28 mouse cellular contexts compared by ENCODE assay signal in the genomic region with DNA sequence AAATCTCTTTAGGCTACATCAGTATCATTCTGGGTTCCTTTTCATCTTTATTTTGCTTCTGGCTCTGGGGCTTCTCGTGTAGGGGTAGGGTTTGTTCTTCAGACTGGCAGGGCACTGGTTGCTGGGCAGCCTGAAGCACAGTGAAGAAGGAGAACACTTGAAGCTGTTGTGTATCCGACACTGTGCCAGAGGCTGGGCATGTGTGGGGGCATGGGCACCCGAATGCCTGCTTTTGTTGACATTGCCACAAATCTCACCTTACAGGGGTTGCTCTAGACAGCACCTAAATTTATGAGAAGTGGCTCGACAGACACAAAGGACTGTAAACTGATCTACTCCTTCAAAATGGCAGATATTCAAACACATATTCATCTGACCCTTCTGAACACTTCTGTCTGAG.
A peak's percentile ranks its signal among the peaks of the same experiment; 100 is the strongest.
DNase-seq lines count a peak whose midpoint lies in the region; ATAC-seq and TF ChIP-seq lines count a peak whose summit lies in the region.
"Had no signal": no experiment of that assay in that cellular context is flagged by ENCODE, and none has a peak within 500 bp of the region (broad histone marks: within the 10 kb centered on the region; RNA-seq: fewer than 3 reads in every experiment).

No protein-coding gene starts in this region.

- H3K36me3 ChIP-seq in kidney, embryonic 14.5 days (ENCODE audit: control insufficient read depth, insufficient read depth, low read length): no peaks in the 10 kb centered on the region
- no peaks in the 10 kb centered on the region for H3K36me3 ChIP-seq in kidney, postnatal 0 days (ENCODE audit: insufficient read depth, low read length)
- no peaks in the 10 kb centered on the region for H3K36me3 ChIP-seq in lung, embryonic 16.5 days (ENCODE audit: control insufficient read depth, insufficient read depth, low read length)
- no peaks in the 10 kb centered on the region for H3K36me3 ChIP-seq in neural tube, embryonic 14.5 days (ENCODE audit: control insufficient read depth, insufficient read depth, low read length)
- H3K36me3 ChIP-seq in neural tube, embryonic 15.5 days: no peaks in the 10 kb centered on the region
- H3K36me3 ChIP-seq: embryonic facial prominence, embryonic 10.5 days; embryonic facial prominence, embryonic 13.5 days; forebrain, embryonic 12.5 days; forebrain, embryonic 15.5 days; heart, embryonic 12.5 days; heart, embryonic 15.5 days; hindbrain, embryonic 10.5 days had no signal

- DNase-seq in kidney, postnatal 4 days: no peak
- peak; percentile 53 for DNase-seq in kidney, postnatal 0 days (ENCODE audit: low spot score)
- DNase-seq in kidney, adult 8-10 months: no peak
- DNase-seq in lung, postnatal 14 days: no peak
- DNase-seq: adrenal gland, adult 8-10 months; adrenal gland, postnatal 25 days; cerebellum, adult 11-12 months; cerebellum, adult 8-10 months; cerebellum, postnatal 10 days; cerebellum, postnatal 36 days; embryo, embryonic 11 days; gastrocnemius, postnatal 25 days; heart, adult 18-20 months; heart, postnatal 10 days; heart, postnatal 36 days had no signal

- no peak for TF ChIP-seq CTCF in kidney, postnatal 0 days (IDR thresholded peaks at IDR 0.05; ENCODE audit: low read depth)

- no peaks in the 10 kb centered on the region for H3K9me3 ChIP-seq in kidney, embryonic 14.5 days (ENCODE audit: control insufficient read depth, low read length)
- no peaks in the 10 kb centered on the region for H3K9me3 ChIP-seq in kidney, postnatal 0 days (replicated peaks; ENCODE audit: low read length)
- no peaks in the 10 kb centered on the region for H3K9me3 ChIP-seq in lung, embryonic 16.5 days (ENCODE audit: control insufficient read depth, low read length)
- H3K9me3 ChIP-seq in neural tube, embryonic 14.5 days (ENCODE audit: control insufficient read depth, low read length): no peaks in the 10 kb centered on the region
- no peaks in the 10 kb centered on the region for H3K9me3 ChIP-seq in neural tube, embryonic 15.5 days (replicated peaks)
- H3K9me3 ChIP-seq: embryonic facial prominence, embryonic 10.5 days; embryonic facial prominence, embryonic 13.5 days; forebrain, embryonic 12.5 days; forebrain, embryonic 15.5 days; heart, embryonic 12.5 days; heart, embryonic 15.5 days; hindbrain, embryonic 10.5 days had no signal

- H3K9ac ChIP-seq in kidney, embryonic 14.5 days (ENCODE audit: low read depth, low read length): no peak overlapping the region
- no peak overlapping the region for H3K9ac ChIP-seq in kidney, postnatal 0 days (ENCODE audit: low read depth, low read length)
- H3K9ac ChIP-seq in lung, embryonic 16.5 days (ENCODE audit: low read length): no peak overlapping the region
- no peak overlapping the region for H3K9ac ChIP-seq in neural tube, embryonic 14.5 days (replicated peaks; ENCODE audit: low read depth, low read length)
- no peak overlapping the region for H3K9ac ChIP-seq in neural tube, embryonic 15.5 days (replicated peaks)
- H3K9ac ChIP-seq: embryonic facial prominence, embryonic 13.5 days; forebrain, embryonic 12.5 days; forebrain, embryonic 15.5 days; heart, embryonic 12.5 days; heart, embryonic 15.5 days had no signal

- H3K27me3 ChIP-seq in kidney, embryonic 14.5 days (ENCODE audit: control insufficient read depth, insufficient read depth, low read length): no peaks in the 10 kb centered on the region
- H3K27me3 ChIP-seq in kidney, postnatal 0 days (ENCODE audit: insufficient read depth, low read length): no peaks in the 10 kb centered on the region
- no peaks in the 10 kb centered on the region for H3K27me3 ChIP-seq in lung, embryonic 16.5 days (ENCODE audit: control insufficient read depth, insufficient read depth, low read depth, low read length)
- H3K27me3 ChIP-seq in neural tube, embryonic 14.5 days (ENCODE audit: control insufficient read depth, insufficient read depth, low read length): no peaks in the 10 kb centered on the region
- H3K27me3 ChIP-seq in neural tube, embryonic 15.5 days (replicated peaks): no peaks in the 10 kb centered on the region
- H3K27me3 ChIP-seq: embryonic facial prominence, embryonic 13.5 days; forebrain, embryonic 12.5 days; forebrain, embryonic 15.5 days; heart, embryonic 12.5 days; heart, embryonic 15.5 days had no signal

- no peak overlapping the region for H3K4me3 ChIP-seq in kidney, embryonic 14.5 days (ENCODE audit: low read length)
- no peak overlapping the region for H3K4me3 ChIP-seq in kidney, postnatal 0 days (replicated peaks; ENCODE audit: low read depth, low read length)
- H3K4me3 ChIP-seq in lung, embryonic 16.5 days (ENCODE audit: low read length): no peak overlapping the region
- H3K4me3 ChIP-seq in neural tube, embryonic 14.5 days (ENCODE audit: low read depth, low read length): no peak overlapping the region
- H3K4me3 ChIP-seq in neural tube, embryonic 15.5 days (replicated peaks): no peak overlapping the region
- H3K4me3 ChIP-seq: embryonic facial prominence, embryonic 10.5 days; embryonic facial prominence, embryonic 13.5 days; erythroblast, embryonic 14.5 days; forebrain, embryonic 12.5 days; forebrain, embryonic 15.5 days; heart, embryonic 12.5 days; heart, embryonic 15.5 days; hindbrain, embryonic 10.5 days had no signal

- no peaks in the 10 kb centered on the region for H3K4me1 ChIP-seq in kidney, embryonic 14.5 days (ENCODE audit: control insufficient read depth, insufficient read depth, low read length)
- no peaks in the 10 kb centered on the region for H3K4me1 ChIP-seq in kidney, postnatal 0 days (replicated peaks; ENCODE audit: insufficient read depth, low read length)
- H3K4me1 ChIP-seq in lung, embryonic 16.5 days (replicated peaks; ENCODE audit: control insufficient read depth, insufficient read depth, low read length): no peaks in the 10 kb centered on the region
- no peaks in the 10 kb centered on the region for H3K4me1 ChIP-seq in neural tube, embryonic 14.5 days (ENCODE audit: control insufficient read depth, insufficient read depth, low read length)
- no peaks in the 10 kb centered on the region for H3K4me1 ChIP-seq in neural tube, embryonic 15.5 days
- H3K4me1 ChIP-seq: embryonic facial prominence, embryonic 10.5 days; forebrain, embryonic 12.5 days; forebrain, embryonic 15.5 days; heart, embryonic 12.5 days; heart, embryonic 15.5 days; hindbrain, embryonic 10.5 days had no signal

- WGBS in kidney, embryonic 14.5 days: 25% methylated on average over 4 of the region's 4 CpGs
- WGBS in kidney, postnatal 0 days: 29% methylated on average over 4 of the region's 4 CpGs
- 26% methylated on average over 4 of the region's 4 CpGs for whole genome bisulfite sequencing in lung, embryonic 16.5 days
- 56% methylated on average over 4 of the region's 4 CpGs for WGBS in neural tube, embryonic 14.5 days
- 51% methylated on average over 4 of the region's 4 CpGs for WGBS in neural tube, embryonic 15.5 days

- H3K4me2 ChIP-seq in kidney, embryonic 14.5 days (replicated peaks; ENCODE audit: low read depth, low read length): no peak overlapping the region
- no peak overlapping the region for H3K4me2 ChIP-seq in kidney, postnatal 0 days (ENCODE audit: low read length)
- H3K4me2 ChIP-seq in lung, embryonic 16.5 days (ENCODE audit: low read depth, low read length): no peak overlapping the region
- no peak overlapping the region for H3K4me2 ChIP-seq in neural tube, embryonic 14.5 days (ENCODE audit: low read depth, low read length)
- no peak overlapping the region for H3K4me2 ChIP-seq in neural tube, embryonic 15.5 days
- H3K4me2 ChIP-seq: embryonic facial prominence, embryonic 13.5 days; forebrain, embryonic 12.5 days; forebrain, embryonic 15.5 days; heart, embryonic 12.5 days; heart, embryonic 15.5 days had no signal

- no peak overlapping the region for H3K27ac ChIP-seq in kidney, embryonic 14.5 days (ENCODE audit: low read depth, low read length)
- H3K27ac ChIP-seq in kidney, postnatal 0 days: no peak overlapping the region
- no peak overlapping the region for H3K27ac ChIP-seq in lung, embryonic 16.5 days (ENCODE audit: low read length)
- H3K27ac ChIP-seq in neural tube, embryonic 14.5 days (ENCODE audit: low read depth, low read length): no peak overlapping the region
- no peak overlapping the region for H3K27ac ChIP-seq in neural tube, embryonic 15.5 days (replicated peaks)
- H3K27ac ChIP-seq: embryonic facial prominence, embryonic 10.5 days; embryonic facial prominence, embryonic 13.5 days; forebrain, embryonic 12.5 days; forebrain, embryonic 15.5 days; heart, embryonic 15.5 days; hindbrain, embryonic 10.5 days had no signal

- ATAC-seq in kidney, embryonic 14.5 days (ENCODE audit: low FRiP score, low TSS enrichment): peak; percentile 88; the same call in 1 of the 2 replicates
- peak; percentile 75 for ATAC-seq in kidney, postnatal 0 days (replicated peaks; ENCODE audit: low FRiP score, low read depth)
- ATAC-seq in lung, embryonic 16.5 days (ENCODE audit: low read depth): peak; percentile 36; the same call in 1 of the 2 replicates
- 0 out of 2 replicates have a peak, but pooled peaks have one; percentile 58 for ATAC-seq in neural tube, embryonic 14.5 days (ENCODE audit: low read depth)
- ATAC-seq in neural tube, embryonic 15.5 days (ENCODE audit: low FRiP score): no peak
- ATAC-seq: activated CD4-positive, CD25-positive, alpha-beta regulatory T cell, adult 4 months; forebrain, embryonic 15.5 days had no signal
